ENCODE assay signal across 8 mouse cellular contexts in the genomic region with DNA sequence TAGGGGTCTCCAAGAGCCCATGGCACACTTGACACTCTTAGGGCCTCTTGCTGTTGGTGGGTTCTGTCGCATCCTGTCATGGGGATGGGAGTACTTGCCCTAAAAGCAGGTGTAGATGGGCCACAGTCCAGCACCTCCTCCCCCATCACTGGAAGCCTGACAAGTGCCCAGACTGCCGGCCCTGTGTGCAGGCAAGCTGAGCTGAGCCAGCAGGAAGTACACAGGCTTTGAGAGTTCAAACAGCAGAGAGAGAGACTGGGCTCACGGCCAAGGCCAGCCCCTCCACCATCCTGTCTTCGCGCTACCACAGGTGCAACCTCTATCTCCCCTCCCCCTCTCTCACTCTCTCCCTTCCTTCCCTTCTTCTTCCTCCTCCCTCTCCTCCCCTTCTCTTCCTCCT. TPM values are rescaled to one million over a fixed set of nuclear protein-coding genes. Genes with fewer than 3 reads are reported as not detected.
DNase-seq lines count a peak whose midpoint lies in the region; ATAC-seq and TF ChIP-seq lines count a peak whose summit lies in the region.

No protein-coding gene starts in this region.

- no peak overlapping the region for H3K9ac ChIP-seq in embryonic facial prominence, embryonic 11.5 days (replicated peaks; ENCODE audit: low read length)
- no peak overlapping the region for H3K9ac ChIP-seq in intestine, embryonic 16.5 days (ENCODE audit: low read depth, low read length)
- no peak overlapping the region for H3K9ac ChIP-seq in stomach, postnatal 0 days (ENCODE audit: low read length)
- no peak overlapping the region for H3K9ac ChIP-seq in hindbrain, embryonic 11.5 days (ENCODE audit: low read depth, low read length)

- peak; percentile 9 for DNase-seq in embryonic facial prominence, embryonic 11.5 days (ENCODE audit: low spot score)
- DNase-seq in embryonic facial prominence, embryonic 10.5 days (ENCODE audit: low spot score) = no peak
- DNase-seq in adrenal gland, postnatal 14 days = peak; percentile 71
- peak; percentile 60 for DNase-seq in lung, adult 2 months
- peak; percentile 69 for DNase-seq in stomach, postnatal 0 days (ENCODE audit: low spot score)
- no peak for DNase-seq in hindbrain, embryonic 11.5 days (ENCODE audit: low spot score)
- DNase-seq in cerebellum, adult 11 months = no peak

- no peak for TF ChIP-seq POLR2A in lung, adult 2 months (IDR thresholded peaks at IDR 0.05; ENCODE audit: borderline replicate concordance, extremely low read depth, low read depth, low read length)

- TF ChIP-seq CTCF in lung, adult 2 months (IDR thresholded peaks at IDR 0.05; ENCODE audit: insufficient read depth, low read length) = no peak
- no peak for TF ChIP-seq CTCF in stomach, postnatal 0 days (IDR thresholded peaks at IDR 0.05; ENCODE audit: low read depth)

- TF ChIP-seq EP300 in stomach, postnatal 0 days (optimal IDR thresholded peaks at IDR 0.05) = no peak

- ATAC-seq in embryonic facial prominence, embryonic 11.5 days (replicated peaks; ENCODE audit: insufficient number of reproducible peaks, low FRiP score, low TSS enrichment, low read depth) = no peak
- peak; percentile 92 for ATAC-seq in intestine, embryonic 16.5 days
- peak; percentile 66 for ATAC-seq in stomach, postnatal 0 days (ENCODE audit: low FRiP score, low TSS enrichment)
- no peak for ATAC-seq in hindbrain, embryonic 11.5 days (ENCODE audit: low FRiP score)

- H3K4me3 ChIP-seq in embryonic facial prominence, embryonic 11.5 days (ENCODE audit: low read depth, low read length) = no peak overlapping the region
- no peak overlapping the region for H3K4me3 ChIP-seq in embryonic facial prominence, embryonic 10.5 days
- H3K4me3 ChIP-seq in intestine, embryonic 16.5 days (ENCODE audit: low read length) = no peak overlapping the region
- no peak overlapping the region for H3K4me3 ChIP-seq in lung, adult 2 months (replicated peaks; ENCODE audit: extremely low read depth, low read depth, low read length)
- H3K4me3 ChIP-seq in stomach, postnatal 0 days (ENCODE audit: low read depth, low read length) = no peak overlapping the region
- H3K4me3 ChIP-seq in hindbrain, embryonic 11.5 days (ENCODE audit: low read depth, low read length) = no peak overlapping the region

- no peaks in the 10 kb centered on the region for H3K4me1 ChIP-seq in embryonic facial prominence, embryonic 11.5 days (ENCODE audit: control insufficient read depth, insufficient read depth, low read length)
- H3K4me1 ChIP-seq in embryonic facial prominence, embryonic 10.5 days = no peaks in the 10 kb centered on the region; the same call in 1 of the 2 replicates
- H3K4me1 ChIP-seq in intestine, embryonic 16.5 days (ENCODE audit: control insufficient read depth, insufficient read depth, low read length) = peaks cover 11% of the 10 kb centered on the region
- H3K4me1 ChIP-seq in lung, adult 2 months (ENCODE audit: control insufficient read depth, insufficient read depth, low read length) = peaks cover 11% of the 10 kb centered on the region; the same call in 1 of the 2 replicates
- 0 out of 2 replicates have a peak, but pooled peaks cover 2% of the 10 kb centered on the region for H3K4me1 ChIP-seq in stomach, postnatal 0 days (replicated peaks; ENCODE audit: control insufficient read depth, insufficient read depth)
- no peaks in the 10 kb centered on the region for H3K4me1 ChIP-seq in hindbrain, embryonic 11.5 days (replicated peaks; ENCODE audit: control insufficient read depth, insufficient read depth, low read length)

- H3K27ac ChIP-seq in embryonic facial prominence, embryonic 11.5 days (replicated peaks; ENCODE audit: low read depth, low read length) = no peak overlapping the region
- no peak overlapping the region for H3K27ac ChIP-seq in embryonic facial prominence, embryonic 10.5 days (replicated peaks)
- H3K27ac ChIP-seq in intestine, embryonic 16.5 days (ENCODE audit: low read length) = peak overlapping the region; percentile 31; the same call in 1 of the 2 replicates
- H3K27ac ChIP-seq in stomach, postnatal 0 days (replicated peaks) = no peak overlapping the region; the same call in 1 of the 2 replicates
- H3K27ac ChIP-seq in hindbrain, embryonic 11.5 days (ENCODE audit: low read depth, low read length) = no peak overlapping the region

- H3K4me2 ChIP-seq in embryonic facial prominence, embryonic 11.5 days (ENCODE audit: low read depth, low read length) = no peak overlapping the region
- H3K4me2 ChIP-seq in intestine, embryonic 16.5 days (ENCODE audit: low read depth, low read length) = no peak overlapping the region
- no peak overlapping the region for H3K4me2 ChIP-seq in stomach, postnatal 0 days (replicated peaks; ENCODE audit: low read depth)
- H3K4me2 ChIP-seq in hindbrain, embryonic 11.5 days (replicated peaks; ENCODE audit: low read depth, low read length) = no peak overlapping the region

- H3K27me3 ChIP-seq in embryonic facial prominence, embryonic 11.5 days (ENCODE audit: control insufficient read depth, insufficient read depth, low read length) = no peaks in the 10 kb centered on the region
- no peaks in the 10 kb centered on the region for H3K27me3 ChIP-seq in embryonic facial prominence, embryonic 10.5 days (replicated peaks; ENCODE audit: low read depth, poor library complexity, severe bottlenecking)
- H3K27me3 ChIP-seq in intestine, embryonic 16.5 days (replicated peaks; ENCODE audit: control insufficient read depth, insufficient read depth, low read length) = no peaks in the 10 kb centered on the region
- no peaks in the 10 kb centered on the region for H3K27me3 ChIP-seq in stomach, postnatal 0 days (ENCODE audit: control insufficient read depth, insufficient read depth, low read length)
- H3K27me3 ChIP-seq in hindbrain, embryonic 11.5 days (ENCODE audit: control insufficient read depth, insufficient read depth, low read length) = no peaks in the 10 kb centered on the region

- H3K9me3 ChIP-seq in embryonic facial prominence, embryonic 11.5 days (replicated peaks; ENCODE audit: control insufficient read depth, low read length) = no peaks in the 10 kb centered on the region
- peaks cover 5% of the 10 kb centered on the region; the same call in 1 of the 2 replicates for H3K9me3 ChIP-seq in embryonic facial prominence, embryonic 10.5 days
- H3K9me3 ChIP-seq in intestine, embryonic 16.5 days (ENCODE audit: control insufficient read depth, low read length) = peaks cover 9% of the 10 kb centered on the region
- no peaks in the 10 kb centered on the region for H3K9me3 ChIP-seq in stomach, postnatal 0 days (ENCODE audit: control insufficient read depth, low read length)
- H3K9me3 ChIP-seq in hindbrain, embryonic 11.5 days (ENCODE audit: control insufficient read depth, low read length) = no peaks in the 10 kb centered on the region

- no peaks in the 10 kb centered on the region for H3K36me3 ChIP-seq in embryonic facial prominence, embryonic 11.5 days (replicated peaks; ENCODE audit: control insufficient read depth, insufficient read depth, low read depth, low read length)
- H3K36me3 ChIP-seq in embryonic facial prominence, embryonic 10.5 days (replicated peaks) = no peaks in the 10 kb centered on the region
- no peaks in the 10 kb centered on the region for H3K36me3 ChIP-seq in intestine, embryonic 16.5 days (ENCODE audit: control insufficient read depth, insufficient read depth, low read length)
- H3K36me3 ChIP-seq in stomach, postnatal 0 days (ENCODE audit: control insufficient read depth, insufficient read depth, low read length) = no peaks in the 10 kb centered on the region
- no peaks in the 10 kb centered on the region for H3K36me3 ChIP-seq in hindbrain, embryonic 11.5 days (ENCODE audit: control insufficient read depth, insufficient read depth, low read length)

- 52% methylated on average over 5 of the region's 5 CpGs for WGBS in embryonic facial prominence, embryonic 11.5 days
- 60% methylated on average over 5 of the region's 5 CpGs for WGBS in embryonic facial prominence, embryonic 10.5 days
- WGBS in intestine, embryonic 16.5 days = 14% methylated on average over 5 of the region's 5 CpGs
- 9% methylated on average over 5 of the region's 5 CpGs for WGBS in lung, adult 2 months
- 17% methylated on average over 5 of the region's 5 CpGs for WGBS in stomach, postnatal 0 days
- WGBS in hindbrain, embryonic 11.5 days = 57% methylated on average over 5 of the region's 5 CpGs

RNA-seq across cellular contexts. Expression of a gene that starts 26.2 kb away (rescaled TPM):
- 0.26 and 0.52 TPM in 2 replicates for polyA plus RNA-seq in embryonic facial prominence, embryonic 11.5 days (2014; fragmentation: Nextera tagmentation; extraction: Ambion mirVana)
- polyA plus RNA-seq in embryonic facial prominence, embryonic 10.5 days (2016; fragmentation: Nextera tagmentation; extraction: Ambion mirVana) = 0.65 and 0.80 TPM in 2 replicates
- 11.9 and 15.1 TPM in 2 replicates for total RNA-seq in adrenal gland, postnatal 14 days (2021)
- 1.3 and 1.5 TPM in 2 replicates for polyA plus RNA-seq in intestine, embryonic 16.5 days (2015; fragmentation: Nextera tagmentation; extraction: Ambion mirVana)
- polyA plus RNA-seq in lung, adult 2 months (2012; rRNA removed) = 23.6 and 33.3 TPM in 2 replicates
- polyA plus RNA-seq in stomach, postnatal 0 days (2015; fragmentation: Nextera tagmentation; extraction: Ambion mirVana) = 1.2 and 1.3 TPM in 2 replicates
- polyA plus RNA-seq in hindbrain, embryonic 11.5 days (2014; fragmentation: Nextera tagmentation; extraction: Ambion mirVana) = 0.34 and 0.40 TPM in 2 replicates

Comparison
In these comparisons a context has a peak if more than half of its experiments do, and no peak if none do; other contexts are left out.
1. DNase-seq: peak in embryonic facial prominence, embryonic 11.5 days (single experiment), adrenal gland, postnatal 14 days (single experiment), lung, adult 2 months (single experiment) and stomach, postnatal 0 days (single experiment); none in embryonic facial prominence, embryonic 10.5 days (single experiment), hindbrain, embryonic 11.5 days (single experiment) and cerebellum, adult 11 months (single experiment).
2. ATAC-seq: peak in intestine, embryonic 16.5 days (single experiment) and stomach, postnatal 0 days (single experiment); none in embryonic facial prominence, embryonic 11.5 days (single experiment) and hindbrain, embryonic 11.5 days (single experiment).